Mouse (Mus musculus) macrophage (primary cell): ENCODE results near the gene Sec61b. TPM values are rescaled to one million over a fixed set of nuclear protein-coding genes. Genes with fewer than 3 reads are reported as not detected.
A peak's percentile ranks its signal among the peaks of the same experiment; 100 is the strongest.

Source experiments
- H3K27ac ChIP-seq: fragments of 350-480 bp; formaldehyde crosslinking; 2 replicates; pipeline ENCODE4 v1.9.0; 2021
- H3K36me3 ChIP-seq: fragments of 350-480 bp; formaldehyde crosslinking; 2 replicates; pipeline ENCODE4 v1.9.0; 2021; ENCODE audit errors: inconsistent target
- H3K4me3 ChIP-seq: fragments of 350-480 bp; formaldehyde crosslinking; 2 replicates; pipeline ENCODE4 v1.9.0; 2021; ENCODE audit errors: inconsistent target
- H3K79me2 ChIP-seq: fragments of 350-480 bp; formaldehyde crosslinking; 2 replicates; pipeline ENCODE4 v1.9.0; 2021; ENCODE audit errors: inconsistent target
- WGBS: methylation state at CpG from one replicate; pipeline ENCODE4 v1.1.7; 2026; ENCODE audit warnings: inconsistent platforms; ENCODE audit not compliant: missing documents; 5-methylcytosine and 5-hydroxymethylcytosine counted together
- polyA plus RNA-seq: library from polyadenylated mRNA; stranded (reverse); fragments of 250-400 nt; gene quantifications from 3 replicates; pipeline ENCODE4 v1.2.4, GENCODE M21; 2018; ENCODE audit warnings: inconsistent platforms

Sec61b gene
- polyA plus RNA-seq, 1 experiment from 2014 or later, result 81.0 TPM

DNA sequence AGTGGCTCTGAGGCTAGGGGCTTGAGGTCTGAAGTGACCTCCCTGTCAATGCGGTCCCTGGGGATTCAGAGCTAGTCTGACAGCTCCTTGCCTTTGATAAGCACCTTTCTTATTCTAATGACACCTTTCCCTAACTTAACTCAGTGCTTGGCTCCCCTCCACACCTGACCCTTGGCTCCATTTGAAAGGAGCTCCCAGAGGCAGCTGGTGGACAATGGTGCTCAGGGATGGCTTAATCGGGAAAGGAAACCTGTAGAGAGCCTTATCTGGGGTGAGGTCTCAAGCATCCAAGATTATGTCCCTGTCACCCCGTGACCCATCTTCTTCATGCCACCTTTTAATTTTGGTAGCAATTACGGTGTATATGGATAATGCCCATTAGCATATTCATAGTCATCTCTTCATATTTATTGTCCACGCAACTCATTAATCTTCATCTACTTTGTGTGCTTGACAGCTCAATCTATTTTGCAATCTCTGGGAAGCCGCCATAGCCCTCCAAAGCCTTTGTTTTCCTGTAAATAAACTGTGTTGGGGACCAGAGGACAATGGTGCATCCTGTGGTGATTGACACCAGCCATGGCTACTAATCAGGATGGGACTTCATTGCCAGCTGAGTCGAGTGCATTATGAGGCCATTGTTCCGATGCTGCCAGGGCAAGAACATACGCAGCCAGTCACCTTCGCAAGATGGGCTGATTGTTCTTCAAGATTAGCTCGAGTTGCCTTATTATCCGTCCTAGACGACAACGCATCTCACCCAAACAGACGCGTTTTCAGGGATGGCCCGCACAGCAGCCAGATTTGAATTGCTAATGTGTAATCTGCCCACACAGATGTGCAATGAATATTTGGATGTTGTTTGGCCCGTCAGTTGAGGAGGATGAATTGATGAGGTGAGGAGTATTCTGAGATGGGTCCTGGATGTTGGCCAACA lies 24.6 kb upstream of the Sec61b start:
- no peaks in the 10 kb centered on the region for H3K79me2 ChIP-seq
- WGBS, result 62% methylated on average over 18 of the region's 18 CpGs
- H3K4me3 ChIP-seq, result no peak overlapping the region
- H3K27ac ChIP-seq, result no peak overlapping the region
- H3K36me3 ChIP-seq, result no peaks in the 10 kb centered on the region

DNA sequence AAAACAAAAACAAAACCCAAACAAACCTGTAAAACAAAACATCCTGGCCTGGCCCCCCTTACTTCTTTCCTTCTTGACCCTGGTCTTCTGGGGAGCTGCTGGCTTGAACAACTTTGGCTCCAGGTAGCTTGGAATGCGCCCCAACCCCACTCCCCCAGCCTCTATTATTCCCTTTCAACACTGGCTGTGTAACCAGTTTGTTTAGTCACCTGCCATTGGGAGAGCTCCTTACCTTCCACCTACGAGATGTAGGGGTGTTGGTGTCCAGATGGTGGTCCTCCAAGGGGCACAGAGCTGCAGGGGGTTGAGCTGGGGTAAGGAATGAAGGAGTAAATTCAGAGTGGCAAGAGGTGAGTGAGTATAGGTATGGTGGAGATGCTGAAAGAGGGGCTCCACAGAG lies 7.3 kb upstream of the Sec61b start:
- H3K27ac ChIP-seq, result no peak overlapping the region
- peaks cover 11% of the 10 kb centered on the region for H3K79me2 ChIP-seq
- H3K4me3 ChIP-seq, result no peak overlapping the region
- WGBS, result 100% methylated on average over 2 of the region's 2 CpGs
- H3K36me3 ChIP-seq, result peaks cover 40% of the 10 kb centered on the region; the same call in 1 of the 2 replicates

DNA sequence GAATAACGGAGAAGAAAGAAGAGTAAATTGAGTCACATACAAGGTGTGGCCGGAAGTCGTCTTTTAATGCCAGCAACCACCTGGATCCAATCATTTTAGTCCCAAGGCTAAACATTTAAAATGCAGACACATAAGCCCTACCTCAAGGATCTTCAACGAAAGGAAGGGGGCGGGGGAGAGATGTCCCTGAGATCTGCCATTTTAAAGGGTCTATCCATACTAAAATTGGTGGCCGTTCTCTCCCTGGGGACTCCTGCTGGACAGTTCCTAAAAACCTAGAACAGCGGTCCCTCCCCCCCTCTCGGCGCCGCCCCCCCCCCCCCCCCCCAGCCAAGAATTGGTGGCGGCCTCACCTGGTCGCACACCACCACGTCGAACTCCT lies 881 bp upstream of the Sec61b start:
- H3K4me3 ChIP-seq, result peak overlapping the region; percentile 76
- peaks cover 66% of the 10 kb centered on the region for H3K79me2 ChIP-seq
- H3K27ac ChIP-seq, result no peak overlapping the region
- H3K36me3 ChIP-seq, result peaks cover 41% of the 10 kb centered on the region
- WGBS, result 12% methylated on average over 5 of the region's 14 CpGs

- Histone ChIP-seq H3K27ac (peak overlapping the region; percentile 92), H3K79me2 (peaks cover 67% of the 10 kb centered on the region), H3K36me3 (peaks cover 32% of the 10 kb centered on the region), H3K4me3 (peak overlapping the region; percentile 76)
- WGBS, result 15% methylated on average over 29 of the region's 31 CpGs
These were observed 529 bp downstream of the Sec61b start for GRCm38 (mm10) chr4:47474730-47475643.

GRCm38 (mm10) chr4:47477539-47477938 lies 3.1 kb downstream of the Sec61b start:
- peaks cover 39% of the 10 kb centered on the region for H3K36me3 ChIP-seq
- H3K27ac ChIP-seq, result no peak overlapping the region
- no peak overlapping the region for H3K4me3 ChIP-seq
- peaks cover 53% of the 10 kb centered on the region for H3K79me2 ChIP-seq
- 92% methylated on average over 6 of the region's 6 CpGs for WGBS

- peaks cover 36% of the 10 kb centered on the region for H3K79me2 ChIP-seq
- peaks cover 48% of the 10 kb centered on the region for H3K36me3 ChIP-seq
- WGBS, result 96% methylated on average over 13 of the region's 13 CpGs
These were observed 5.6 kb downstream of the Sec61b start for GRCm38 (mm10) chr4:47480095-47480494.

DNA sequence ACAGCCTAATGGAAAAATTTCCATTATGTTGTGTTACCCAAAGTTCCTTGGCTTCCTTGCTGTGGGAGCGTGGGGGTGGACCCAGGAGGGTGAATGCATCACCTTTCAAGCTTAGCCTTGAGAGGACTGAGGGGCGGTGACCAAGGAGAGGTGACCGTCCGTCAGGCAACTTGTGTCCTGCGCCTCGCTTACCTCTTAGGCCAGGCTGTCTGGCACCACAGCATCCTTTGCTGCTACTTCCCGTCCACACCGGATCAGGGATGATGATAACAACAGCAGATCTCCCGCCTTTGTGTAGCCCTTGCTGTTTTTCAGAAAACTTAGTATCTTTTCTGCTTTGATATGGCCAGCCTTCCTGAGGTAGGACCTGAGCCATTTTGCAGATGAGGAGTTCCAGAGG lies 6.1 kb downstream of the Sec61b start:
- no peak overlapping the region for H3K27ac ChIP-seq
- H3K4me3 ChIP-seq, result no peak overlapping the region
- H3K79me2 ChIP-seq, result peaks cover 31% of the 10 kb centered on the region
- 93% methylated on average over 9 of the region's 9 CpGs for WGBS
- H3K36me3 ChIP-seq, result peaks cover 48% of the 10 kb centered on the region

More at GRCm38 (mm10) chr4:47480095-47480494, 5.6 kb downstream of the Sec61b start:
- H3K27ac ChIP-seq, result no peak overlapping the region
- no peak overlapping the region for H3K4me3 ChIP-seq

GRCm38 (mm10) chr4:47491243-47491642 lies 16.8 kb downstream of the Sec61b start:
- no peak overlapping the region for H3K27ac ChIP-seq
- no peaks in the 10 kb centered on the region for H3K36me3 ChIP-seq
- 72% methylated on average over 6 of the region's 6 CpGs for WGBS
- H3K79me2 ChIP-seq, result no peaks in the 10 kb centered on the region
- H3K4me3 ChIP-seq, result no peak overlapping the region

- Histone ChIP-seq H3K4me3 (no peak overlapping the region), H3K36me3 (no peaks in the 10 kb centered on the region), H3K27ac (no peak overlapping the region), H3K79me2 (no peaks in the 10 kb centered on the region)
- WGBS, result 91% methylated on average over 12 of the region's 12 CpGs
These were observed 18.0 kb downstream of the Sec61b start for GRCm38 (mm10) chr4:47492311-47493086.

DNA sequence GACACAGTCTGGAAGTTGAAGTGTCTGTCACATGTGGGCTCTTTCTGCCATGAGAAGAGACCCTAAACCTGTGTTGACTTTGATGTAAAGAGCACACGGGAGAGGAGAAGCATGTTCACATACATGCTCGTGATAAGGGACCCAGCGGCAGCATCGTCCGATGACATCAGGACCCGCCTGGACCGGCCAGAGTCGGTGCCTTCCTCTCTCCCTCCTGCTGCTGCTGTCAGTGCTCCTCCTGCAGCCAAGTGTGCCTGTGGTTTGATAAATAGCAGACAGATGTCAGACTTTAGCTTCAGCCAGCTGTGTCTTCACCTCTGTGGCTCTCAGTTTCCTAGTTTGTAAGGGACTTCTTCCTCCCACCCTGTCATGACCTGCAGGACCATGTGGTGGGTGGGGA lies 19.0 kb downstream of the Sec61b start:
- H3K27ac ChIP-seq, result no peak overlapping the region
- H3K4me3 ChIP-seq, result no peak overlapping the region
- H3K79me2 ChIP-seq, result no peaks in the 10 kb centered on the region
- 84% methylated on average over 8 of the region's 8 CpGs for WGBS
- H3K36me3 ChIP-seq, result no peaks in the 10 kb centered on the region

- 14% methylated on average over 1 of the region's 1 CpGs for WGBS
- Histone ChIP-seq H3K4me3 (no peak overlapping the region), H3K79me2 (no peaks in the 10 kb centered on the region), H3K36me3 (no peaks in the 10 kb centered on the region), H3K27ac (no peak overlapping the region)
These were observed 19.7 kb downstream of the Sec61b start for GRCm38 (mm10) chr4:47494137-47494536.

DNA sequence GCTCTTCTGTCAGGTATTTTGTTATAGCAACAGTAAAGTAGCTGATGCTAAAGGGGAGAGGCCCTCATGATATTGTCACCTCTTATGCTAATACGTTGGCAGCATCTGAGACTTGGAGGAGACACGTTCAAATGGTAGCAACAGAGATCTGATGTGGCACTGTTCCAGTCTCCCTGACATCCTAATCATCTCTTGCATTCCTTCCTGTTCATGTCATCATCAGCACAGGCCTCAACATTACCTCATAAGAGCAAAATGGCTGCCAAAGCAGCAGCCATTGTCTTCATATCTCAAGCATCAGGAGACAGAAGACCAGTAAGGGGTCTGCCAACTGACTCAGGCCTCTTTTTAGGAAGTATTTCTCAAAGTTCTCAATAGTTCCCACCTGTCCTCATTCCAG lies 20.2 kb downstream of the Sec61b start:
- H3K4me3 ChIP-seq, result no peak overlapping the region
- WGBS, result 72% methylated on average over 2 of the region's 2 CpGs
- H3K36me3 ChIP-seq, result no peaks in the 10 kb centered on the region
- H3K27ac ChIP-seq, result no peak overlapping the region
- no peaks in the 10 kb centered on the region for H3K79me2 ChIP-seq

GRCm38 (mm10) chr4:47497811-47498385 lies 23.4 kb downstream of the Sec61b start:
- no peak overlapping the region for H3K4me3 ChIP-seq
- no peaks in the 10 kb centered on the region for H3K79me2 ChIP-seq
- no peak overlapping the region for H3K27ac ChIP-seq
- WGBS, result 58% methylated on average over 7 of the region's 7 CpGs
- H3K36me3 ChIP-seq, result no peaks in the 10 kb centered on the region

DNA sequence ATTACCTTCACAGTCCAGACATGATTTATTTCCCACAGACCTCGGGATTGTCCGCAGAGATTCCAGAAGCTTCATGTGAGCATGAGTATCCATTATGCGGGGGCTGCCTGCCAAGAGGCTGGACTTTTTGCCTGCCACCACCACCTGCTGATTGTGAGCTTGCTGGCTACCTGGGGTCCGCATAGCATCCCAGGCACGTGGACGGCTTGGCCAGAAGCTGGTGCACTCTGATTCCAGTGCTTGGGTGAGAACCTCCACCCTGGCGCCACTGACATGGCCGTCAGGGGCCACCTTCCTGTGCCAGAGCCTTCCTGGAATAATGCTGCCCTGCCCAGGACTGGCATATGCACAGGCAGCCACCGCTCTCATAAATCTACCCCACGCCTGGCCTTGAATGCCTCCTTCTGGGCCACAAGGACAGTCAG lies 24.7 kb downstream of the Sec61b start:
- Histone ChIP-seq H3K79me2 (no peaks in the 10 kb centered on the region), H3K4me3 (no peak overlapping the region), H3K36me3 (no peaks in the 10 kb centered on the region), H3K27ac (no peak overlapping the region)
- 86% methylated on average over 10 of the region's 10 CpGs for WGBS
